Mouse (Mus musculus): ENCODE results near the gene 4930579F01Rik.

DNA sequence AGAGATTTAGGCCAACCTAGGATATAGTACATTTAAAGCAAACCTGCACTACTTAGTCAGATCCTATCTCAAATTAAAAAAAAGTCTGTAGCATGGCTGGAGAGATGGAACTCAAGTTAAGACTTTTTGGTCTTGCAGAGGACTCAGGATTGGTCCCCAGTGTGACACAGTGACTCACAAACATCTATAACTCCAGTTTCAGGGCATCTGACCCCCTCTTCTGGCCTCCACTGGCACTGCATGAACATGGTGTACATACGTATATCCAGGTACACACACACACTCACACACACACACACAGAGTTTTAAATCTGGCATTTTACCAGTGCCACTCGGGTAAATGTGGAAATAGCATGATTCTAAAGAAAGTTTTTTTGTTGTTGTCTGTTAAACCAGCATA is 44.8 kb downstream of the 4930579F01Rik start:
- TF ChIP-seq CTCF (IDR thresholded peaks at IDR 0.05; ENCODE audit: control insufficient read depth, insufficient read depth, low read length): no peak
- TF ChIP-seq POLR2A (IDR thresholded peaks at IDR 0.05; ENCODE audit: borderline replicate concordance, control insufficient read depth, low read depth, low read length): no peak

All from bone marrow, adult 2 months (tissue).